Mouse (Mus musculus): ENCODE data around the gene Anks1.

Gene Anks1

DNA sequence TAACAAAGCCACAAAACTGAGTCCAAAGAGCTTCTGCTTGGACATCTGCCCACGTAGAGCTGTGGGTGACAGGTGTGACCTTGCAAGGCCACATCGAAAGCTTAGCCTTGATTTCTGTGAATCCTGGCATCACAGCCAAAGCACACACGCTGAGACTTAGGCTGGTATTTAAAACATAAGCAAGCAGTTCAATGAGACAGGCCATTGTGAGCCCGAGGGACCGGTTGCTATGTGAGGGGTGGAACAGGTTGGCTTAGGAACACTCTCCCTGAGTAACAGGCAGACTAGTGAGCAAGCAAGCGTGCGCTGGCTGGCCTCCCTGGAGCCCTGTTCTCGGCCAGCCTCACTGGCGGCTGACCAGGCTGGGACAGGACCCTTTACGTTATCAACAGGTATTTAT is 112.8 kb downstream of the Anks1 start:
- DNase-seq (ENCODE audit: low spot score) = no peak

DNA sequence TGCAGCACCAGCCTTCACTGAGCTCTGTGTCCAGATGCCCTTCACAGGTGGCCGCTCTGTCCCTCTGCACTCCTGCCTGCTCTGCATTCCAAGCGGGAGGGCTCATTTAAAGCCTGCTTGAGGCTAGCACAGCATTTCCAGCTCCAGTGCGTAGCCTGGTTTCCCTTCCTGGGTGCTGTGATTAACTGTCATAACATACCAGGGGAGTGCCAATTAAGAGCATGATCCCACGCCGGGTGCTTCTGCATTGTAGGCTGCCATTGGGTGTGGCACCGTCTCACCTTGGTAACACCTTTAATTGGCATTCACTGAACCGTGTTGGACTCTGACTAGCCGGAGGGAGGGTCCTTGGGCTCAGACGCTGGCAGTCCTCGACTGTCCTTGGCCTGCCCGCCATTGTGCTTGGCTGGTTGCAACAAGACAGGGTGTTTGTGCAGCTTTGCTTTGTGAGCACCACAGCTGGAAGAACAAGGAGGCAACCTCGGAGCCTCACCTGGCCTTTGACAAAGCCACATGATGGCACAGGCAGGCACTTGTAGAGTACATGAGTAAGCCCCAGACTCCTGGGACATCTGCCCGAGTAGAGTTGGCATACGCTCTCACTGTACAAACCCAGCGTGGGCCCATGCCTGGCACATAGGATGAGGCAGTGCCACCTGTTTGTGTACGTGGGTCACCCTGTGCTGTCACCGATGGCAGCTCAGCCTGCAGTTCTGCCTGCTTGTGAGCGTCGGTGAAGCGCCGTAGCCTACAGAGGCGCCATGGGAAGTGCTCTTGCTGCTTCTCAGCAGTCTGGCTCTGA is 113.9 kb downstream of the Anks1 start:
- no peak for DNase-seq (ENCODE audit: low spot score)

DNA sequence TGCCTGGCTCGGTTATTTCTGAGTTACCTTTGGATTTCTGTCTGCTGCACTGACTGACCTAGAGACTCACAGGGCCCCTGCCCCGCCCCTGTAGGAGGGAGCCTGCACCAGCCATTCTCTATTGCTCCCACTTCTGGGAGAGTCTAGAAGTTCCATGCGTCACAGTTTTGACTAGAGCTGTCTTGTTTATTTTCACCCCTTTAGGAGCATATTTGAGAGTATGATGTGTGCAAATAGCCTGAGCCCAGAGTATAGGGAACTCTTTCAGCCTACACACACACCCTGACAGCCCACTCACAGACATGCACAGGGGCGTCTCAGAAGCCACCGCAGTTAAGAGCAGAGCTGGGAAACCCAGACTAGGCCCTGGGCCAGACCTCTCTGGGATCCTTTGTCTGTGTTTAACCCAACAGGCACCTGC is 116.4 kb downstream of the Anks1 start:
- DNase-seq (ENCODE audit: low spot score) = no peak

GRCm38 (mm10) chr17:28026111-28026872 is 117.2 kb downstream of the Anks1 start:
- DNase-seq (ENCODE audit: low spot score) = no peak

- DNase-seq (ENCODE audit: low spot score) = no peak
These were observed 118.1 kb downstream of the Anks1 start for GRCm38 (mm10) chr17:28027197-28027596.

GRCm38 (mm10) chr17:28028236-28028635 is 119.1 kb downstream of the Anks1 start:
- DNase-seq (ENCODE audit: low spot score) = no peak

- no peak for DNase-seq (ENCODE audit: low spot score)
These were observed 120.2 kb downstream of the Anks1 start for GRCm38 (mm10) chr17:28029308-28029707.

DNA sequence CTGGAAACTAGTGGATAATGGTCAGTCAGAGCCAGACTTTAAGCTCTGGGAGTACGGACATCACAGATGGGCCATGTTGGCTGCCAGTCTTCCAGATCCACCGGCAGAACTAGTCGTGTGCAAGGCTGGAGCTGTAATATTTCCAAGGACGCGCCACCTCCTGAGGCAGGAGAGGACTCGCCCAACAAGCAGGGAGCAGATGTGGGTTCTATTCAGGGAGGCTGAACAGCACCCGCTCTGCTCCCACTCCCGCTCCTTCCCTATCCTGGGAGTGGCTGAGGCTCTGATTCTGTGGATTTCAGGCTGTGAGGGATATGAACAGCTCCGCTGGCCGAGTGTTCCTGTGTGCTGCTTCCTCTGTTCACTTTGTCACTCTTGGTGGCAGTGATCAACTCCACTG is 121.3 kb downstream of the Anks1 start:
- DNase-seq (ENCODE audit: low spot score) = no peak

- no peak for DNase-seq (ENCODE audit: low spot score)
These were observed 122.3 kb downstream of the Anks1 start for GRCm38 (mm10) chr17:28031281-28031941.

GRCm38 (mm10) chr17:28032219-28032618 is 123.1 kb downstream of the Anks1 start:
- no peak for DNase-seq (ENCODE audit: low spot score)

GRCm38 (mm10) chr17:28033046-28033580 is 124.0 kb downstream of the Anks1 start:
- no peak for DNase-seq (ENCODE audit: low spot score)

- no peak for DNase-seq (ENCODE audit: low spot score)
These were observed 125.9 kb downstream of the Anks1 start for GRCm38 (mm10) chr17:28034986-28035385.

DNA sequence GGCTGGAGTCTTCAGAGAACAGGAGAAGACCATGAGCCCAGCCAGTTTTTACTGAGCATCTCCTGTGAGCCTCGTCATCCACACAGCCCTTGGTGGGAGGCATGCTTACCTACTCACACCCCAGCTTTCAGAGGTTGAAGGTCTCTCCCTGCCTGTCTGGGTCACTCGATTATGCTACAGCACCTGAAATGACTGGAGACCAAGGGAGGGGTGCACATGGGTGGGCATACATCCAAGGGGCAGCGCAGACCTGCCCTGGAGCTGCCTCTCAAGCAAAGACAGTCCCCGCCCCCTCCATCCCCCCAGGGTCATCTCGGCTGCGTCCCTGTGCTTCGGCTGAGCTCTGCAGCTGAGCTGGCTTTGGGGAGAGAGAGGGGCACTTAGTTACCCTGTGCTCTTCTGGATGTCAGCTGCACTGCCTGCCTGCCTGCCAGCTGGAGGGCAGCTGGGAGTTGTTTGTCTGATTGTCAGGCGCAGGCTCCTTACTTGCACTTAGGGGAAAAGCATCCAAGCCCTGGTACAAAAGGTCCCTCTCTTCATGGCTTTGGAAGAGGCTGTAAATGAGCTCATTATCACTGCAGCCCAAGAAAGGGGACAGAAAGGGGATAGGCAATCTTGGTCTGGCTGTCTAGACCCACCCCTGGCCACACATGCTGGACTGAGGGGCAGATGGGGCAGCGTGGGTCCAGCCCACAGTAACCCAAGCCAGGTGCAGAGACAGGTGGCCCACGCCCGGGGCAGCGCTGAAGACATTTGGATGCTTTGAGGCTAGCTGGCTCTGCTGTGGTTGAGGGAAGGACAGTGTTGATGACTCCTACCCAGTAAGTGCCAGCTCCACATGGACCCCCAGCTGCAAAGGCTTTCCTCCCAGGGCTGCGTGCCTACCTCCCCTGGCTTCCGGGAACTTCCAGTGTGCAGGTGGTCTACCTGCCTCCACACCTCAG is 128.0 kb downstream of the Anks1 start:
- DNase-seq (ENCODE audit: low spot score) = no peak

DNA sequence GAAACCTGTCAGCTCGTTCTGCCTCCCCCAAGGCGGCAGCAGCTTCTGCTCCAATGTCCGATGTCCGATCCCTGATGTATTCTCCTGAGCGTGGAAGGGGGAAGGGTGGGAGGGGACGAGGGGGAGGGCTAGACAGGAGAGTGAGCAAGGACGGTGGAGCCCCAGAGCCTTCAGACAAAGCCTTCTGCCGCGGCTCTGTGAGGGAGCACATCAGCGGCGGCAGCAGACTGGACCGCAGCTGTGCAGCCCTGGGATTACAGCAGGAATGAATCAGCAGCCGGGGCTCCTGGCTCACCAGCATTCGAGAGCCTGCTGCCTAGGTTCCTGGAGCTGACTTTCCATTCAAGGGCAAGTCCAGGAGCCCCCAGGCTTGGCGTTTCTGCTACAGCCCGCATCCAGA is 131.5 kb downstream of the Anks1 start:
- DNase-seq (ENCODE audit: low spot score) = no peak

DNA sequence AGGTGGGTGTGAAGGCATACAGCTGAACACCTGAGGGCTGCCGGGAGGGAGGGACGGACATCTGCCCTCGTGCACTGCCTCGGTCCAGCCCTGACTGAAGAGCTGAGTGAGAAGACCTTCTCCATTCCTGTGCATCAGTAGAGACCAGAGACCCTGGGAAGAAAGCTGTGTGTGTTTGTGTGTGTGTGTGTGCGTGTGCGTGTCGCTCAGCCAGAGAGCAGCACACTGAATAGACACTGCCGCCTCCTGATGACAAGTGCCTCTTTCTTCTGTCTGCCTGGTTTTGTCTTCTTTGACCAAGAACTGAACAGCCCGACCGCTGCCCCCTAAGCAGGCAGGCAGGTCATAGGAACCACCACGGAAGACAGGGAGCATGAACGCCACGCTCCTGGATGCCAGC is 132.2 kb downstream of the Anks1 start:
- no peak for DNase-seq (ENCODE audit: low spot score)

DNA sequence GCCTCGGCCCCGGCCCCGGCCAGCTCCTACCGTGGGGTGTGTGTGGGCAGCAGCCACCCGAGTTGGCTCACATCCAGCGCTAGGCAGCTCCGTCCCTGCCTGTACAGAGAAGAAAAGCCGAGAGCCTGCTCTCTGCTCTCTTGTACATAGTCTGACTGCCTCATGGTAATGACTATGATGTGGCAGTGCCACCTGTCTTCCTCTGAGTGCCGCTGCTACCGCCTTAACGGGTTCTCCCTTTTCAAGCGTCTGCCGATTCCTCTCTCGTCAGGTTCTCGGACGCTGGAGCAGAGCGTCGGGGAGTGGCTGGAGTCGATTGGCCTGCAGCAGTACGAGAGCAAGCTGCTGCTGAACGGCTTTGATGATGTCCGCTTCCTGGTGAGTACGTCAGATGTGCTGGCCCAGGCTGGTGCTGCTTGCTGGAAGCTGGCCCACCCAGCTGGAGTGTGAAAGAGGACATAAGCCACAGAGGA is 133.2 kb downstream of the Anks1 start:
- DNase-seq (ENCODE audit: low spot score) = peak; percentile 73

DNA sequence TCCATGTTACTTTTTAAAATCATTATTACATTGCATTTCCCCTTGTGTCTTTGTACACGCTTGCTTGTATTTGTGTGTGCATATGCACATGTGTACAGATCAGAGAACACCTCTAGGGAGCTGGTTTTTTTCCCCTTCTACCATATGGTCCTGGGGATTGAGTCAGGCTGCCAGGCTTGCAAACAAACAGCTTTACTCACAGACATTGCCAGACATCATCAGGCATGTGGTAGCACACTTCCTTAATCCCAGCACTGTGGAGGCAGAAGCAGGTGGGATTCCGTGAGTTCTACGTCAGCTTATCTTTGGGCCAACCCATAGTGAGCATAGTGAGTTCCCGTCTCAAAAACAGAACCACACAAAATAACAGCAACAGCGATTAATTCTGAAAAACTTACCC is 137.9 kb downstream of the Anks1 start:
- no peak for DNase-seq (ENCODE audit: low spot score)

DNA sequence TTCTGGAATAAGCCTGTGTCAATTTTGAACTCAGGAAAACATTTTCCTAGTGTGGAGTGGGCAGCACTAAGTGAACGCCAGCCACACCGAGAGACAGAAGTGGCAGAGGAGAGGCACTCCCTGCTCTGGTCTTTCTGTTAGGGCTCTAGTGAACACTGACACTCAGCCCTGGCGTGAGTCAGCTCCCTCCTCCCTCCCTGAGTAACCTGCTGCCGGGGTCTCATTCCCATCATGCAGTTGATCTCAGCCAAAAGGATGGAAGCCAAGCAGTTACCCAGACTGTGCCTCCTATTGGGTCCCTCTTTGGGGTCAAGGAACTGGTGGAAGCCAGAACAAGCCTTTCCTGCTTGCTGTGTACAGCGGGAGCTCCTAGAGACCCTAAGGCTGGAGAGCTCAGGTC is 138.4 kb downstream of the Anks1 start:
- DNase-seq (ENCODE audit: low spot score) = no peak

- no peak for DNase-seq (ENCODE audit: low spot score)
These were observed 139.3 kb downstream of the Anks1 start for GRCm38 (mm10) chr17:28048425-28048824.

GRCm38 (mm10) chr17:28050210-28050609 is 141.1 kb downstream of the Anks1 start:
- no peak for DNase-seq (ENCODE audit: low spot score)

GRCm38 (mm10) chr17:28052293-28052863 is 143.3 kb downstream of the Anks1 start:
- DNase-seq (ENCODE audit: low spot score) = no peak

All from testis, postnatal 10 days (tissue).